Mouse (Mus musculus) MEL-GATA-1-ER (cell line): ENCODE measurements at regions not wholly inside any gene's neighbourhood (a gene's known extent, or its start where the extent isn't known, plus 50 kb on each side); places are given as distances from the start of the nearest gene placed in this dataset.

Experiments
- DNase-seq: peaks from one replicate; pipeline ENCODE4 v3.0.0-alpha.2; 2012; ENCODE audit warnings: low read depth; ENCODE audit errors: extremely low read depth

DNA sequence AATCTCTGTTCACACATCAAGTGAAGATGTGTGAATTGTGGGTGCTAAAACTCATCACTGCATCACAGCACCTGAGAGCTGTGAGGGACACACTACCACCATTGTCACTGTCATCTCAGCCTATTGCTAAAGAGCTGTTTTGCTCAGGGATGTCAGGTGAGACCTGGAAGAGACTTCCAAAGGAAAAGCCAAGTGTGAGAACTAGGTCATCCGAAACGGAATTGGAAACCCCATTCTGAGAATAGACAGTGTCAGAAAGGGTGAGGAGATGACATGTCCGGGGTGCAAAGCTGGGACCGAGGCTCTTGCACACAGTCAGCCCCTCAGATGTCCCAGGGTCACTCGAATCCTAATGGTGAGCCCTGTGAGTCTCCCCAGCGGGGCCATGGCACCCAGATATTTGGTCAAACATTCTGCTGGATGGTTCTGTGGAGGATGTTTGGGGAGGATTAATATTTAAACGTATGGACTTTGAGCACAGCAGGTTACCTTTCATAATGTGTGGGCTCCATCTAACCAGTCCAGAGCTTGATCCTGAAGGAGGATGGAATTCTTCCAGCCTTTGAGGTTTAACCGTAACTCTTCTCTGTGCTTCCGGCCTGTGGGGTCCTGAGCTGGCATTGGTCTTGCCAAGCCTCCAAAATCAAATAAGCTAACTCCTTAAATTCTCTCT lies 150.3 kb downstream of the Rpl14 start:
- no peak for DNase-seq

GRCm38 (mm10) chr9:120723026-120723425 lies 151.8 kb downstream of the Rpl14 start:
- no peak for DNase-seq

- peak; percentile 58 for DNase-seq
Observed at GRCm38 (mm10) chr9:120731952-120732622, 160.8 kb downstream of the Rpl14 start.

- DNase-seq = no peak
Observed at GRCm38 (mm10) chr9:120732650-120733293, 161.5 kb downstream of the Rpl14 start.

GRCm38 (mm10) chr9:120733681-120734465 lies 162.6 kb downstream of the Rpl14 start:
- DNase-seq = no peak

DNA sequence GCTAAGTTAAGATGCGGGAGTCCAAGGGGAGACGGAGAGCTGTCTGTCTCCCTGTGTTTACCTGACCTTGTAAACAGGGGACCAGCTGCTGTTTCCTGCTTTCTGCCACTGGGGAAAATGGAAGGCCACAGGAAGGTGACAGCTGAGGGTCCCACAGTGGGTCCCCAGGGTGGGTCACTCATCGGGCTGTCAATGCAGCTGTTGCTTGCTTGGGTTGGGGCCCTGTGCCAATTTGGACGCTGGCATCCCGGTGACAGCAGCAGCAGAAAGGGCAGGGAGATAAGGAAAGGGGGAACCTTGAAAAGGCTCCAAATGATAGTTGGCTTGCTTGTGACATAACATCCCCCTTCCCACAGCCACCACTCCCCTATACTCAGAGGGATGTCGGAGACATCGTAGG lies 164.0 kb downstream of the Rpl14 start:
- no peak for DNase-seq

DNA sequence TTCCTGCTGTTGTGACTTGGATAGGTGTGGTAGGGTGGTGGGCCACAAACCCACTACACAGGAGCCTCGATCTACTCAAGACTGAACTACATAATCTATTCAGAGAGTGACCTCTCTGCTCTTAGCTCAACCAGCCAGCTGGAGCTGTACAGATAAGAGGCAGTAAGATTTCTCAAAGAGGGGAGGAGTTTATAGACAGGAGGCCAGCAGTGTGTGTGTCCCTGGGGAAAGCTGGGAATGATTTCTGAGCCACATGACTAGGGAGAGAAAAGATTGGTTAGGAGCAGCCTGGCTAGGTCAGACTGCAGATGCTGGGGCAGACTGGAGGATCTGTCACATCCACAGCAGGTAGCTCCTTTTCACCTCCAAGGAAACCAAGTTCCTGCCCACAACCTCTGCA lies 166.7 kb downstream of the Rpl14 start:
- DNase-seq = no peak

DNA sequence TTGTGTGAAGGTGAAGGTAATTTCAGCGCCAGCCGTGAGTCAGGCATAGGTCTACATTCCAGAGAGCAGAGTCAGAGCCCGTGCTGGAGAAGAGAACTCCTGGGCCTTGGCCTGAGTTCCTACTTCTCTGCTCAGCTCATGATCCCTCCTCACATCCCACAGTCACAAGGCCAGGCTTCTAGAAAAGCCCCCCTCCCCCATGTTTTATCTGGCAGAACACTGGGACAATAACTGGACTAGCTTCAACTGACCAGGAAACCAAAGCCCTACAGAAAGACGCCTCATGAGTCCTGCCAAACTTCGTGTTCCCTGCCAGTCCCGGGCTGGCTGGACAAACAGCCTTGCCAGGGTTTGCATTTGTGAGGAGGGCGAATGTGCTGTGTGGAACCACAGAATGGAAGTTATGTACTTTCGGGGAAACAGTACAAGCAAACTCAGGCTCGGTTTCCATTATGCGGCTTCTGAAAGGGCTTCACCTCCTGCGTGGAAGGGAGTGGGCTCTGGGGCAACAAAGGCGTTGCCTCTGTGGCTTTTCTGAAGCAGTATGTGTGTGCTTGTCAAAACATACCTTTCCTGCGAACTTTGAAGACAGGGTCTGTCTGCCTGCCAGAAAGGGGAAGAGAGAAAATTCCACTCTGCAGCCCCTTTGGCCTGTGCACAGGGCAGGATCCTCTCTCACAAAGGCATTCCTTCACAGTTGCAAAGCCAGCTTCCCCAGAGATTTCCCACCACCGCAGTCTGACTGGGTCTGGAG lies 168.1 kb downstream of the Rpl14 start:
- no peak for DNase-seq

DNA sequence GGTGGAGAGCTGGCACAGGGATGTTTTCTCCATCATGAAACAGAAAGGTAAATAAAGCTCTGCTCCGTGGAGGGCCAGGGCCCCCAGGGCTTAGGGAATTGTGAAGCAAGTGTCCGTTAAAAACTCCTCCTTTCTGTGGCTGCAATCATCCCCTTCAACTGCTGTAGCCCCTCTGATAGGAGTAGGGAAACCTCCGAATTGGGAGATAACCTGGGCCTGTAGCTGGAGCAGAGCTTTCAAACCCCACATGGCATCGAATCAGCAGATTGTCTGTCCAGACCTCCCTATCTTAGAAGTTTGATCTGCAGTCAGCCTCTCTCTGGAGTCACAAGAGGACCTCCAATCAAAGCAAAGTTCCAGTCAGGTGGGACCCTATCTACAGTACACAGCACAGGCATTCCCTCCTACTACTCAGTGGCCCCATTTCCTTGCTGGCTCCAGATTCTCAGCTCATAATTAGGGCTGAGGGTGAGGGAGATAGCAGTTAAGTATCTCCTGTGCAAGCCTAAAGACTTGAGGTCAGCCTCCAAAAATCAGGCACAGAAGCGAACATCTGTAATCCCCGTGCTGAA lies 168.8 kb downstream of the Rpl14 start:
- DNase-seq = no peak

GRCm38 (mm10) chr9:120741521-120741920 lies 170.3 kb downstream of the Rpl14 start:
- DNase-seq = no peak

DNA sequence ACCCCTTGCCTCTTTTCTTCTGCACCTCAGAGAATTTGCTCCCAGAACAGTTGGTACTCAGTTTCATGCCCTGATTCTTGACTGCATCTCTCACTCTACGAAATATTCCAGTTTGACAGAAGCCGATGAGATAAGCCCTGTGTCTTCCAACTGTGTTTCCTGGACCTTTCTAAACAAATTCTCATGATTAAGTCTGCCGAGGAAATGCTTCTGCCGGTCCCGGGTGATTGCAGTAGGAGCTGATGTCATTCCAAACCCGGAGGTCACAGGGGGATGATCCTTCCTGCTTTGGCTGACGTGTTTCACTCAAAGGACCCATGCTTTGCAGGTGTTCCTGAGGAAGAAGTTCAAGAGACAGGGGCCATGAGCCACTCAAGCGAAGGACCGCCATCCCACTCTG lies 172.2 kb downstream of the Rpl14 start:
- no peak for DNase-seq

- DNase-seq = no peak
Observed at GRCm38 (mm10) chr9:120745674-120746073, 174.4 kb downstream of the Rpl14 start.

DNA sequence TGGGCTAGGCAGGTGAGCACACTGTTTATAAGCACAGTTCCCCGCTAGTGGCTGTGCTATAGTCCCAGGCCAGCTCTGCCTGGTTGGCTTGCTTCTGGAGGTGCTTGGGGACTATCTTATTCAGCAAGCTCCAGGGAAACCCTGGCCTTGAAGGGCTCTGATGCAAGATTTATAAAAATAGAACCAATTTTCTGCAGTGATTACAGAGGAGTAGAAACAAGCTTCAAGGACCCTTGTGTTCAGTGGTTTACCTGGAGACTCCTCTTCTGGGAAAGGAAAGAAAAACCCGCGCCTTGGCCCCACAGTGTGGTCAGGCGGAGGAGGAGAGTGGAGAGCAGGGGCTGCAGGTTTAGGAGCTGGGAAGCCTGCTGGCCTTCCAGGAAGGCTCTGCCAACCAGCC lies 178.2 kb upstream of the Ctnnb1 start:
- no peak for DNase-seq

GRCm38 (mm10) chr9:120751686-120752484 lies 177.1 kb upstream of the Ctnnb1 start:
- no peak for DNase-seq

GRCm38 (mm10) chr9:120754151-120754550 lies 174.9 kb upstream of the Ctnnb1 start:
- DNase-seq = no peak

DNA sequence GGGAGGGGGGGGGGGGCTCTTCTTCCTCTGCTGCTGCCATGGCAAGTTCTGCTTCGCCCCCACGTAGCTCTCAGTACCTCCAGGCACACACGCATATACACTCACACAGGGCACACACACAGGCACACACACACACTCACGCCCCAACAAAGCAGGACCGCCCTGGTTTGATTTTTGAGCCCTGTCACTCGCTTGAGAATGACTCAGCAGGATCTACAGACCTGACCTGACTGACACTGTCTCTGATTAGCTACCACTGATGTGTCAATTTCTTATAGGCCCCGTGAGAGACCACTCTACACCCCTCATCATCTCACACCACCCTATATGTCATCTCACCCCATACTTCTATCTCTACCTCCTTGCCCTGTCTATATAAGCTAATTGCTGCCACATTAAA lies 173.5 kb upstream of the Ctnnb1 start:
- DNase-seq = no peak

DNA sequence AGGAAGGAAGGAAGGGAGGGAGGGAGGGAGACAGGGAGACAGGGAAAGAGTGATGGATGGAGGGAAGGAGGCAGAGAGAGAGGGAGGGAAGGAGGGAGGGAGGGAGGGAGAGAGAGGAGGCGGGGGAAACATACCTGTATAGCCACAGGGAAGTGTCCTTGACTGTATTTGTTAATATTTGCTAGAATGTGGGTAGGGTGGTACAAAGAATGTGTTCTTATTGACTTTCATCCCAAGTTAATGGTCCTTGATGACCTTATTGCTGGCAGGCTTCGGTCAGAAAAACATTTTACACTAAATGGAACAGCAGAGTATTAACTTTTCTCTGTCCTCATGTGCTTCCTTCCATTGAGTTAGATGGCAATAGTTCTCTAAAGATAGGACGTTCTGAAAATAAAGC lies 171.0 kb upstream of the Ctnnb1 start:
- no peak for DNase-seq

DNA sequence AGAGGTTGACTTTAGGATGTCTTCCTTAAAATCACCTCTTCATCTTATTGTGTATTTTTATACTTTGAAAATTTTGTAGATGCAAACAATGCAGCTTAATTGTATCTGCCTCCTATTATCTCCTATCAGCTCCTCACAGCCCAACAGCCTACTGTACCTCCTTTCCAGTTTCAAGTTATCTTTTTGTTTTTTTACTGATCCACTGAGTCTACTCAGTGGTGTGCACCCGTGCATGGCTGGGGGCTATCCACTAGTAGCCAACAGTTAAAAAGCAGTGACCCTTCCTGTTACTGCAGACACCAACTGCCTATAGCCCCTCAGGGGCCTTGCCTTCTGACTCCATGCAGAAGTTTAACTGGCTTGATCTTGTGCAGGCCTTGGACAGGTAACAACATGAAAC lies 170.4 kb upstream of the Ctnnb1 start:
- no peak for DNase-seq

- no peak for DNase-seq
Observed at GRCm38 (mm10) chr9:120759771-120760170, 169.2 kb upstream of the Ctnnb1 start.

- DNase-seq = no peak
Observed at GRCm38 (mm10) chr9:120763802-120764201, 165.2 kb upstream of the Ctnnb1 start.
